Mouse (Mus musculus): Measurements from ENCODE around the gene Wfdc13. TPM values are rescaled to one million over a fixed set of nuclear protein-coding genes. Genes with fewer than 3 reads are reported as not detected.

The Wfdc13 gene
- not detected in 2 replicates for polyA plus RNA-seq (2016; fragmentation: Nextera tagmentation; extraction: Ambion mirVana)

DNA sequence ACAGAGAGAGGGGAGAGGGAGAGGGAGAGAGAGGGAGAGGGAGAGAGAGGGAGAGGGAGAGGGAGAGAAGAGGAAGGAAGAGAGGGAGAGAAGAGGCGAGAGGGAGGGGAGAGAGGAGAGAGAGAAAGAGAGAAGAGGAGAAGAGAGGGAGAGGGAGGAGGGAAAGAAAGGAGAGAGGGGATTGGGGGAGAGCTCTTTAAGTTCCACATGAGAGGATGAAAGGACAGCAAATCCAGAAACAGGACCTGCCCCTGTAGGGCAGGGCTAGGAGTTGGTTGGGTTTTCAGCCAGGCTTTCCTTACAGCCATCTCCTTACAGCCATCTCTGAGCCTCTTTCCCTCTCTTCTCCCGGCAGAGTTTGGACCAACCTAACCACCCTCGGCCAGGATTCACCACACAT is at the start of gene Wfdc13:
Gene Wfdc13, plus strand, starts transcription at position 301 of the 400 bp plus-strand sequence.
- no peak for ATAC-seq (ENCODE audit: low FRiP score)
- no peaks in the 10 kb centered on the region for H3K9me3 ChIP-seq
- H3K27ac ChIP-seq = no peak within 1 kb of the TSS
- H3K4me1 ChIP-seq = no peaks in the 10 kb centered on the region
- H3K9ac ChIP-seq = no peak within 1 kb of the TSS
- H3K4me2 ChIP-seq = no peak within 1 kb of the TSS
- 0 out of 2 replicates have a peak, but pooled peaks cover 4% of the 10 kb centered on the region for H3K27me3 ChIP-seq
- H3K36me3 ChIP-seq (replicated peaks) = no peaks in the 10 kb centered on the region
- no peak within 1 kb of the TSS for H3K4me3 ChIP-seq (replicated peaks)
- 84% methylated on average over 3 of the region's 3 CpGs for WGBS

DNA sequence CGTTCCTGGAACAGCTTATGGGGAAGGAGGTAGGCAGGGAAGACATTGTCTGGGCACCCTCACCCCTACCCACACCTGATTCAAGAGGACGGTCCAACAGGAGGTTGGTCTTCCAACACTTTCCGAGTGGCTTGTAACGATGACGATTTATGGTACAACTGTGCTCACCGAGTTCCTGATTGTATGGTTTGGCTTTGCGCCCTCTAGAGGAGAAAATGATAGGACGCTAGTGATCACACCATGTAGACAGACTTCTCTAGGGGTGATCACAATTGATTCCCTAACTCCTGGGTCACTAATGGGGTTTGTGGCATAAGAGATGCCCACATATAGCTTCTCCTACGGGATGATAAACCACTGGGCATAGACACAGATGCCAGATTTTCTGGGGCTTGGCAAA is 49.6 kb upstream of the Wfdc13 start:
- H3K4me2 ChIP-seq = no peak overlapping the region
- no peak overlapping the region for H3K9ac ChIP-seq
- 86% methylated on average over 9 of the region's 9 CpGs for WGBS
- no peak for ATAC-seq (ENCODE audit: low FRiP score)
- no peak overlapping the region for H3K27ac ChIP-seq
- no peaks in the 10 kb centered on the region for H3K9me3 ChIP-seq
- H3K36me3 ChIP-seq (replicated peaks) = no peaks in the 10 kb centered on the region
- no peaks in the 10 kb centered on the region for H3K4me1 ChIP-seq
- no peak overlapping the region for H3K4me3 ChIP-seq (replicated peaks)
- no peaks in the 10 kb centered on the region for H3K27me3 ChIP-seq

DNA sequence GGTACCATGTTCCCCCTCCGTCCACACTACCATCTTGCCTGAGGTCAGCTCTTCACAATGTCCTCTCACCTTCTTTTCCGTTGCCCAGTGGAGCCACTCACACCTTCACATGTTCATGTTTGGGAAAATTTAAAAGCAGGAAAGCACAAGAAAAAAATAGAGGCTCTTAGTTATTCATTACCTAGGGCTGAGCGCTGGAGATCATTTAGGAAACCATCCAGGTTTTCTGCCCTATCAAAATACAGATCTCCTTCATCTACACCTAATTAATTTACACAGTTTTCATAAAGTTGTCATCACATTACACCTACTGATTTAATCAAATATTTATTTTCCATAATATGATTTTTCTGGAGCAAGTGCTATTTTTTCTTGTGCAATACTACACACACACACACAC is 46.2 kb upstream of the Wfdc13 start, which contains the start of gene Wfdc16:
Gene Wfdc16, minus strand, starts transcription at position 101 of the 400 bp plus-strand sequence.
- Histone ChIP-seq H3K9ac (no peak within 1 kb of the TSS), H3K4me1 (no peaks in the 10 kb centered on the region), H3K27me3 (no peaks in the 10 kb centered on the region), H3K9me3 (no peaks in the 10 kb centered on the region), H3K4me2 (no peak within 1 kb of the TSS), H3K27ac (no peak within 1 kb of the TSS), H3K4me3 (replicated peaks) (no peak within 1 kb of the TSS), H3K36me3 (replicated peaks) (no peaks in the 10 kb centered on the region)
- WGBS = 81% methylated on average over 3 of the region's 3 CpGs
- no peak for ATAC-seq (ENCODE audit: low FRiP score)

DNA sequence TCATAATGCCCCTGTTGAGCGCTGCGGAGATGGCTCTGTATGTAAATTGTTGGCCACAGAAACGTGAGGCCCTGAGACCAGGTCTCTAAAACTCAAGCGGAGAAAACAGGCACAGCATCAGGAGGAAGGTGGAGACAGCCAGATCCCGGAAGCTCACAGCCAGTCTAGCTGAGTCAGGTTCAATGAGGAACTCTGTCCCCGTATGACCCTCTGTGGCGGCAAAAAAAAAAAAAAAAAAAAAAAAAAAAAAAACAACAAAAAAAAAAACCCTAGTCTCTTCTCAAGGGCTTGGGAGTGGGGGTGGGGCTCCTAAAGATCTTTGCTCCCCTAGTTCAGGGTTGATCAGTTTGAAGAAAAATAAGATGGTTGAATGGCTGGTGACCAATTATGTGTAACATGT is 43.8 kb upstream of the Wfdc13 start:
- Histone ChIP-seq H3K27me3 (no peaks in the 10 kb centered on the region), H3K9ac (no peak overlapping the region), H3K27ac (no peak overlapping the region), H3K4me2 (no peak overlapping the region), H3K36me3 (replicated peaks) (no peaks in the 10 kb centered on the region), H3K4me1 (no peaks in the 10 kb centered on the region), H3K4me3 (replicated peaks) (no peak overlapping the region), H3K9me3 (no peaks in the 10 kb centered on the region)
- 68% methylated on average over 7 of the region's 7 CpGs for WGBS
- no peak for ATAC-seq (ENCODE audit: low FRiP score)

DNA sequence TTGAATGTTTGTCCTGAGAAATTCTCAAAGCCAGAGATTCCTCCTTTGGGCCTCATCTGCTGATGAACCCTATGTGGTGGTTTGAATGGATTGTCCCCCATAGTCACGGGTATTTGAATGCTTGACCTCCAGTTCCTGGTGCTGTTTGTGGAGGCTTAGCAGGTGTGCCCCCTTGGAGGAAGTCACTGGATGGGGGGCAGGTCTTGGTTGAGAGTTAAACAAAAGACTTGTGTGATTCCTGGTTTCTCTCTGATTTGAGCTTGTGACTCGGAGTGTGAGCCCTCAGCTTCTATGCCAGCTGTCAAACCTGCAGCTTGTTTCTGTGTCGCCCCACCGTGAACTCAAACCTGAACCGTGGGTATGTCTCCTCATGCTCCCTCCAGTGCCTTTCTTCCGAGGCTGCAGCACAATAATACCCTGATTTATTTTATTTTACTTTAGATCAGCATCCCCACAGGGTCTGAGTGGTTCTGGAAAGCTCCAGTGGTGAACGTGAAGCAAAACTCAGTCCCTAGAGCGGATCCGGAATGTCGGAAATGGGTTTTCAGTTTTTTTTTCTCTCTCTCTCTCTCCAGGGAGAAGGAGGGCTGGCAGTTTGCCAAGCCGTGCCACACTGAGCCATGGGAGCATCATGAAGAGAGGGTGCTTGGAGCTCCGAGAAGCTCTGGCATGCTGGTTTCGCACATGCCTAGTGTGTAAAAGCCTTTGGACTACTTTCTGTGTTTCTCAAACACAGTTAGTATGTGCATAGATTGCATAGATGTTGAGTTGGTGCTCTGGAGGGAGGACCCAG is 42.8 kb upstream of the Wfdc13 start:
- Histone ChIP-seq H3K36me3 (replicated peaks) (no peaks in the 10 kb centered on the region), H3K9ac (no peak overlapping the region), H3K9me3 (no peaks in the 10 kb centered on the region), H3K4me1 (no peaks in the 10 kb centered on the region), H3K27me3 (no peaks in the 10 kb centered on the region), H3K4me2 (no peak overlapping the region), H3K4me3 (replicated peaks) (no peak overlapping the region), H3K27ac (no peak overlapping the region)
- ATAC-seq (ENCODE audit: low FRiP score) = no peak
- 85% methylated on average over 13 of the region's 13 CpGs for WGBS

DNA sequence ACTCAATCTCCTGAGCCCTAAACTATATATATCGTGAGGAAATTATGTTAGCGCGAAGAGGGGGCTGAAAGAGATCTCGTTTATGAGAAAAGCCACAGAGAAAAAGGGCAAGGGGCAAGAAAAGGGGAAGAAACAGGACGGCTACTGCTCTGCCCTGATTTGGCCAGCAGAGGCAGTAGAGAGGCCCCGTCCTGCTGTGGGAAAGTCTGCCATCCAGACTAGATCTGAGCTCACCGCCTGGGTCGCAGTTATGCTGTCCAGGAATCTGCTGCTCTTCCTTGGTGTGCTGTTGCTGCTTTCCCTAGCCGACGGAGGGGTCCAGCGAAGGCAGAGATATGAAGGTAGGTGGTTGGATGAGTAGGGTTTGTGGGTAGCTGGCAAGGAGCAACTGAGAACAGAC is 29.0 kb upstream of the Wfdc13 start, which contains the start of gene Wfdc10:
Gene Wfdc10, plus strand, starts transcription at position 189 of the 400 bp plus-strand sequence.
- Histone ChIP-seq H3K9me3 (no peaks in the 10 kb centered on the region), H3K4me3 (replicated peaks) (no peak within 1 kb of the TSS), H3K9ac (no peak within 1 kb of the TSS), H3K4me2 (no peak within 1 kb of the TSS), H3K27me3 (no peaks in the 10 kb centered on the region), H3K36me3 (replicated peaks) (no peaks in the 10 kb centered on the region), H3K4me1 (no peaks in the 10 kb centered on the region), H3K27ac (no peak within 1 kb of the TSS)
- 20% methylated on average over 11 of the region's 11 CpGs for WGBS
- no peak for ATAC-seq (ENCODE audit: low FRiP score)

- no peak within 1 kb of the TSS for H3K4me3 ChIP-seq (replicated peaks)
- no peak for ATAC-seq (ENCODE audit: low FRiP score)
- H3K27me3 ChIP-seq = no peaks in the 10 kb centered on the region
- H3K9me3 ChIP-seq = no peaks in the 10 kb centered on the region
- H3K27ac ChIP-seq = no peak within 1 kb of the TSS
- no peak within 1 kb of the TSS for H3K4me2 ChIP-seq
- H3K36me3 ChIP-seq (replicated peaks) = no peaks in the 10 kb centered on the region
- no peaks in the 10 kb centered on the region for H3K4me1 ChIP-seq
- WGBS = 88% methylated on average over 9 of the region's 9 CpGs
- no peak within 1 kb of the TSS for H3K9ac ChIP-seq
Observed at GRCm38 (mm10) chr2:164656483-164656882, 28.4 kb upstream of the Wfdc13 start, which contains the start of gene Wfdc9. Gene Wfdc9 (minus strand): TSS chr2:164656583.

GRCm38 (mm10) chr2:164664851-164665250 is 20.1 kb upstream of the Wfdc13 start:
- H3K9ac ChIP-seq = no peak overlapping the region
- no peaks in the 10 kb centered on the region for H3K27me3 ChIP-seq
- no peak overlapping the region for H3K4me3 ChIP-seq (replicated peaks)
- no peaks in the 10 kb centered on the region for H3K36me3 ChIP-seq (replicated peaks)
- no peak overlapping the region for H3K27ac ChIP-seq
- WGBS = 87% methylated on average over 7 of the region's 7 CpGs
- no peak for ATAC-seq (ENCODE audit: low FRiP score)
- no peaks in the 10 kb centered on the region for H3K4me1 ChIP-seq
- H3K4me2 ChIP-seq = no peak overlapping the region
- no peaks in the 10 kb centered on the region for H3K9me3 ChIP-seq

DNA sequence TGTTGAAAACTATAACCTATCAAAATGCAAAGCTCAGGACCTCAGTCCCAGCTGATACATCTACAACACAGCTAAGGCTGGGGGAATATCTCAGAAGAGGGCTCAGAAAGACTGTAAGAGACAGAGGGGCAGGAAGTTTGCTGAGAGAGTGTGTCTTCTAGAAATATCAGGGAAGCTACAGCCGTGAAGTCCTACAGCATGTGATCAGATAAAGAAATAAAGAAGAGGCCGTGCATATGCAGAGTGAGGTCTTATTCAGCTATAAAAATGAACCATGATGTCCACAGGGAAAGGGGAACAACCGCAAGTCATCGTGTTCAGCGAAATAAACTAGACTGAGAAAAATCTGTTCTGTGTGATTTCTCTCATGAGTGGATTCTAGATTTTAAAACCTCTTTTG is 14.6 kb upstream of the Wfdc13 start:
- Histone ChIP-seq H3K27ac (no peak overlapping the region), H3K9ac (no peak overlapping the region), H3K27me3 (no peaks in the 10 kb centered on the region), H3K36me3 (replicated peaks) (no peaks in the 10 kb centered on the region), H3K4me2 (no peak overlapping the region), H3K4me1 (no peaks in the 10 kb centered on the region), H3K4me3 (replicated peaks) (no peak overlapping the region), H3K9me3 (no peaks in the 10 kb centered on the region)
- 84% methylated on average over 5 of the region's 5 CpGs for WGBS
- no peak for ATAC-seq (ENCODE audit: low FRiP score)

DNA sequence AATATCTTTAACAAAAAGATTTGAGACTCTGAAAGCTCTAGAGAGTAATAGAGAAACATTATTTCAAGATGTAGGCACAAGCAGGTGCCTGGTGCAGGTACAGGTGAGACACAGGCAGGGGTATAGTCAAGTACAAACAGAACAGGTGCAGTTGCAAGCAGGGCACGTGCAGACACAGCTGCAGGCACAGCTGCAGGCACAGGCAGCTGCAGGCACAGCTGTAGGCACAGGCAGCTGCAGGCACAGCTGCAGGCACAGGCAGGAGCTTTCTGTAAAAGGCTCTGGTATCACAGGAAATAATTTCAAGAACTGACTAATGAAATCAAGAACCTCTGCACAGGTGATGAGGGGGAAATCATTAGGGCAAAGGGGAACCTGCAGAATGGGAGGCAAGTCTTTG is 14.0 kb upstream of the Wfdc13 start:
- H3K27me3 ChIP-seq = no peaks in the 10 kb centered on the region
- H3K4me1 ChIP-seq = no peaks in the 10 kb centered on the region
- H3K27ac ChIP-seq = no peak overlapping the region
- H3K9ac ChIP-seq = no peak overlapping the region
- WGBS = 27% methylated on average over 1 of the region's 1 CpGs
- H3K4me3 ChIP-seq (replicated peaks) = no peak overlapping the region
- no peaks in the 10 kb centered on the region for H3K36me3 ChIP-seq (replicated peaks)
- ATAC-seq (ENCODE audit: low FRiP score) = no peak
- H3K9me3 ChIP-seq = no peaks in the 10 kb centered on the region
- no peak overlapping the region for H3K4me2 ChIP-seq

- Histone ChIP-seq H3K9ac (no peak within 1 kb of the TSS), H3K27me3 (no peaks in the 10 kb centered on the region), H3K4me1 (peaks cover 4% of the 10 kb centered on the region; the same call in 1 of the 2 replicates), H3K27ac (no peak within 1 kb of the TSS), H3K36me3 (replicated peaks) (no peaks in the 10 kb centered on the region), H3K4me3 (replicated peaks) (no peak within 1 kb of the TSS), H3K9me3 (0 out of 2 replicates have a peak, but pooled peaks cover 3% of the 10 kb centered on the region), H3K4me2 (no peak within 1 kb of the TSS)
- ATAC-seq (ENCODE audit: low FRiP score) = no peak
- 88% methylated on average over 7 of the region's 7 CpGs for WGBS
Observed at GRCm38 (mm10) chr2:164673987-164674386, 10.9 kb upstream of the Wfdc13 start, which contains the start of gene Wfdc11. Gene Wfdc11 (minus strand): TSS chr2:164674087.

DNA sequence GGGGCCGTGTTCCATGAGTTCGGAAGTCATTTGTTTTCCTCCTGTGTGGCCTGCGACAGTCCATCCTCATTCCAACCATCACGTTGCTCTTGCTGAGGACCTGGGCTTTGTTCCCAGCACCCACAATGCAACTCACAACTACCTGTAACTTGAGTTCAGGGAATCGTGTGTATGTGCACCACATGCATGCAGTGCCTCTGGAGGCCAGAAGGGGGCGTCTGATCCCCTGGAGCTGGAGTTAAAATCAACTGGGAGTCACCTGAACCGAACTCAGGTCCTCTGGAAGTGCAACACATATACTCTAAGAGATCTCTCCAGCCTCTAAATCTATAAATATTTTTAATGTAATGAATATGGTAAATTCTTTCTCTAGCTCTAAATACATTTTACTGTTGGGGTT is 8.8 kb upstream of the Wfdc13 start:
- no peak overlapping the region for H3K4me2 ChIP-seq
- H3K9me3 ChIP-seq = 0 out of 2 replicates have a peak, but pooled peaks cover 3% of the 10 kb centered on the region
- no peak overlapping the region for H3K27ac ChIP-seq
- ATAC-seq (ENCODE audit: low FRiP score) = no peak
- no peak overlapping the region for H3K9ac ChIP-seq
- H3K27me3 ChIP-seq = no peaks in the 10 kb centered on the region
- no peaks in the 10 kb centered on the region for H3K36me3 ChIP-seq (replicated peaks)
- H3K4me3 ChIP-seq (replicated peaks) = no peak overlapping the region
- WGBS = 81% methylated on average over 7 of the region's 7 CpGs
- H3K4me1 ChIP-seq = peaks cover 6% of the 10 kb centered on the region; the same call in 1 of the 2 replicates

Data from forebrain, embryonic 12.5 days (tissue).